Mouse (Mus musculus) forebrain, embryonic 13.5 days (tissue): Measurements from ENCODE around the gene Gng10. TPM values are rescaled to one million over a fixed set of nuclear protein-coding genes. Genes with fewer than 3 reads are reported as not detected.

Source experiments
- ATAC-seq: fragments of 200-750 bp; cut with Nextera tagmentation; 2 replicates; pipeline ENCODE4 v1.8.0; 2017
- H3K27ac ChIP-seq: fragments of 300-500 bp; sonication (generic); 2 replicates; pipeline ENCODE4 v1.5.1; 2015; ENCODE audit warnings: inconsistent platforms, mild to moderate bottlenecking, moderate library complexity
- H3K27me3 ChIP-seq: fragments of 300-500 bp; sonication (generic); 2 replicates; pipeline ENCODE4 v1.6.1; 2015; ENCODE audit warnings: mild to moderate bottlenecking, inconsistent platforms
- H3K36me3 ChIP-seq: fragments of 300-500 bp; sonication (generic); 2 replicates; pipeline ENCODE4 v1.6.1; 2015; ENCODE audit warnings: mild to moderate bottlenecking, inconsistent platforms; ENCODE audit not compliant: poor library complexity, severe bottlenecking
- H3K4me1 ChIP-seq: fragments of 300-500 bp; sonication (generic); 2 replicates; pipeline ENCODE4 v1.6.1; 2015; ENCODE audit warnings: inconsistent platforms
- H3K4me2 ChIP-seq: fragments of 300-500 bp; sonication (generic); 2 replicates; pipeline ENCODE4 v1.6.1; 2015; ENCODE audit warnings: inconsistent platforms, mild to moderate bottlenecking, moderate library complexity
- H3K4me3 ChIP-seq: fragments of 300-500 bp; sonication (generic); 2 replicates; pipeline ENCODE4 v1.5.1; 2015; ENCODE audit warnings: mild to moderate bottlenecking, inconsistent platforms
- H3K9ac ChIP-seq: fragments of 300-500 bp; sonication (generic); 2 replicates; pipeline ENCODE4 v1.6.1; 2015; ENCODE audit warnings: mild to moderate bottlenecking, inconsistent platforms
- H3K9me3 ChIP-seq: fragments of 300-500 bp; sonication (generic); replicated peaks from 2 replicates; pipeline ENCODE4 v1.6.1; 2016; ENCODE audit warnings: inconsistent platforms
- WGBS: fragments of 180-500 bp; shearing (Covaris S2); methylation state at CpG from one replicate; pipeline ENCODE4 v1.1.7; 2015; 5-methylcytosine and 5-hydroxymethylcytosine counted together
- polyA plus RNA-seq: library from polyadenylated mRNA; unstranded; fragments of >200 nt; fragmentation: Nextera tagmentation; extraction: Ambion mirVana; gene quantifications from 2 replicates; pipeline ENCODE4 v1.2.1, GENCODE M21; 2015

Gene Gng10
- 149 and 156 TPM in 2 replicates for polyA plus RNA-seq

GRCm38 (mm10) chr4:59034918-59035785, at the start of gene Gng10:
Gene Gng10 (plus strand): TSS chr4:59035088.
- Histone ChIP-seq H3K9me3 (no peaks in the 10 kb centered on the region), H3K9ac (peak within 1 kb of the TSS; percentile 91), H3K36me3 (peaks cover 4% of the 10 kb centered on the region), H3K4me2 (peak within 1 kb of the TSS; percentile 65), H3K4me1 (peaks cover 12% of the 10 kb centered on the region; the same call in 1 of the 2 replicates), H3K4me3 (peak within 1 kb of the TSS; percentile 84), H3K27me3 (no peaks in the 10 kb centered on the region), H3K27ac (peak within 1 kb of the TSS; percentile 86)
- peak; percentile 93 for ATAC-seq
- WGBS: 5% methylated on average over 71 of the region's 76 CpGs

DNA sequence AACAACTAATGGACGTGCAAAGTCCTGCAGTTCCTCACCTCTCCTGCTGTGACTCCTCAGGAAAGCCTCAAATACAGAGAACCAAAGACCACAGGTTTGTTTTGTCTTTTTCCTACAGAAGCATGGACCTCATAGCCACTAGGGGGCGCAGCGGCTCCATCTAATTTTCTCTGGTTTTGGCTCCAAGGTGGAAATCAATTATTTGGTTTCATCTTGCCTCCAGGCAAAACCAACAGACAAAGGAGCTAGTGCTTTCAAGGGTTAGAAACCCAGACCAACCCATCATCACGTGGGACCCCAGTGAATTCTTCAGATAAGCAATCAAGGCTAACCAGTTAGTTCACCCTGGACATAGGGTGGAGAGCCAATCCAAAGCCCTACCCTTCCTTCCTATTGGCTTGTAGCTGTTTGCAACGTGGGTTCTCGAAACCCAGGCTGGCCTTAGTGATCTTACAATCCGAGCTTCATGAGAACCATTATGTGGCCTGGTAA, 49.7 kb upstream of the Gng10 start:
- H3K9ac ChIP-seq: no peak overlapping the region
- H3K27me3 ChIP-seq: no peaks in the 10 kb centered on the region
- H3K36me3 ChIP-seq: no peaks in the 10 kb centered on the region
- WGBS: 22% methylated on average over 7 of the region's 7 CpGs
- H3K4me2 ChIP-seq: no peak overlapping the region
- no peak overlapping the region for H3K4me3 ChIP-seq
- no peaks in the 10 kb centered on the region for H3K9me3 ChIP-seq
- H3K27ac ChIP-seq: no peak overlapping the region
- H3K4me1 ChIP-seq: no peaks in the 10 kb centered on the region
- ATAC-seq: 0 out of 2 replicates have a peak, but pooled peaks have one; percentile 11

DNA sequence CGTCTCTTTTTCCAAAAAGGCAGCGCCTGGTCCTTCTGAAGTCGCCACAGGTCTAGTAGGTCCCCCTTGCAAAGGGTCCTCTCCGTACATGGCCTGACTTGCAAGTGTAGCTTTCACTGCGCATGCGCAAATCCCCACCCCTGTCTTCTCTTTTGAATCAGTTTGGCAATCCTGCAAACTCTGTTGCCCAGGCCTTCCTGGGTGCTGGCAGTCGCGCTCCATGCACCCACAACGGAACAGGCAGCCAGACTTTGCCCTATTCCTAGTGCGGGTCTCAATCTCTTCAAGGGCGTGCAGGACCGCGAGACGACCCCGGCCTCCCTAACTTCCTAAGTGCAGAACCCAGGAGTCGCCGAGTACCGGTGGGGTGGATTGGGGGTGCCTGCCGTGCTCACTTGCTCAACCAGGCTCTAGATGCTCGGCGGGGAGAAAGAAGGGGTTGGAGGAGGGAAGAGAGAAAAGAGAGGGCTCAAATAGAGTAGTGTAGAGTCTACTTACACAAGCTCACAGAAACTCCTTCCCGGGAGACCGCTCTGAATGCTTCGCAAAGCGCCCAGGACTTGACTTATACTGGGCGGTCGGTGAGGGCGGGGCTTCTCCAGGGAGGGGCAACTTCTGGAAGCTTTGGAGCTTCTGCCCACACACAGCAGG, 48.2 kb upstream of the Gng10 start, which contains the start of gene Ptgr1:
Gene Ptgr1 (minus strand): TSS at position 580 of the 651 bp plus-strand sequence.
- peak; percentile 71 for ATAC-seq
- Histone ChIP-seq H3K9me3 (no peaks in the 10 kb centered on the region), H3K4me2 (peak within 1 kb of the TSS; percentile 84), H3K36me3 (no peaks in the 10 kb centered on the region), H3K27ac (no peak within 1 kb of the TSS), H3K27me3 (no peaks in the 10 kb centered on the region), H3K4me3 (peak within 1 kb of the TSS; percentile 45), H3K9ac (peak within 1 kb of the TSS; percentile 60), H3K4me1 (no peaks in the 10 kb centered on the region)
- under 1% methylated on average over 28 of the region's 28 CpGs for WGBS

DNA sequence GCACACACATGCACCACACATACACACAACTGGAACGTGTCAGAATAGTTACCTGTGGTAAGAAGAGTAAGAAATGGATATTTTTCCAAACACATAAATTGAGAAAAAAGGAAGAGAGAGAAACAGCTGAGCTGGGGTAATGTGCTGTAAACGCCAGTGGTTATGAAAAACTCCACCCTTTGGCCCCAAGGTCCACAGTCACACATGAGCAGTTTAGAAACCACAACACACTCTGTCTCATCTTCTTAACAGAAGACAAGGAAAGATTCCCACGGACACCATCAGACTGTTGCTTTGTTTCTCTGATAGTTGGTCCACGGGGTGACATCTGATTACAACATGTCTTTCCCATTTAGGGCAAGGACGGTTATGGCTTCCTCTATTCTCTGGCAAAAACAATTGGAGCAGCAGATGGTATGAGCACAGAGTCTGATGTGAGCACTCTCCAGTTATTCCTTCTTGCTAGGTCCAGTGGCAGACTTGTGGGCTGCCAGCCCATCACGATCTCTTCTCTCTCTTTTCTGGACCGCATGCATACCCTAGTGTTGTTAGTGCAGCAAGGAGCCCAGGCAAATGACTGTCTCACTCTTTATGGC, 45.5 kb upstream of the Gng10 start:
- Histone ChIP-seq H3K27me3 (no peaks in the 10 kb centered on the region), H3K4me1 (no peaks in the 10 kb centered on the region), H3K4me3 (no peak overlapping the region), H3K27ac (no peak overlapping the region), H3K4me2 (no peak overlapping the region), H3K9ac (no peak overlapping the region), H3K36me3 (no peaks in the 10 kb centered on the region), H3K9me3 (no peaks in the 10 kb centered on the region)
- WGBS: 84% methylated on average over 7 of the region's 7 CpGs
- ATAC-seq: no peak

DNA sequence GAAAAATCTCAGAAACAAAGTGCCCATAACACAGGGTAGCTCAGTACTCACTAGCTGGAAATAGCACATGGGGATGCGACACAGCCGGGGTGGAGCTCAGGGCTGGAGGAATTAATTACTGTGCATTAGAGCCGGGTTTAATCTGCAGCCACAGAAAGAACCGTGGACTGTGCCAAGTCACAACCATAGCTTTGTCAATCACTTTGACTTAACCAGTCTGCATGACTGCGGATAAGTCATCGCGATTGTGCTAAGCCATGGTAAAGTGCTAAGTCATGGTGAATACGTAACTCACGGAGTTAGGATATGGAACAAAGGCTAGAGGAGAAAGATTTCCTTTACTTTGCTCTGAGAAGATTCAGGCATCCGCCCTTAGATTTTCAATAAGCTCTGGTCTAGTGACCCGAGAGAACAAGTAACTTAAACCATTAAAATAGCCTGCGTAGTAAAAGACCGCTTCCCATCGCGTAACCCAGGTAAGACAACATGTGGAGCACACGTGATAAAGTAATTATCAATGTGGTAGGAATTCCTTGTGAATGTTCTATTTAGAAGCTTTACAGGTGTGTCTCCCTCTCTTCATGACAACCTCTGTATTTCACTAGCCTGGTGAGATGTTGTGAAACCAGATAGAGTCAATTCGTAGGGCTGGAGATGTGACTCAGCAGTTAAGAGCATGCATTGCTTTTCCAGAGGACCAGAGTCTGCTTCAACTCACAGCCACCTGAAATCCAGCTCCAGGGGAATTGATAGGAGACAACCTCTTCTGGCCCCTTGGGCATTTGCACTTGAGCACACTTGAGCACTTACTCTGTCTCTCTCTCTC, 44.1 kb upstream of the Gng10 start:
- no peak overlapping the region for H3K9ac ChIP-seq
- no peak overlapping the region for H3K27ac ChIP-seq
- peak; percentile 40; the same call in 1 of the 2 replicates for ATAC-seq
- no peak overlapping the region for H3K4me2 ChIP-seq
- no peaks in the 10 kb centered on the region for H3K9me3 ChIP-seq
- no peak overlapping the region for H3K4me3 ChIP-seq
- no peaks in the 10 kb centered on the region for H3K36me3 ChIP-seq
- 69% methylated on average over 17 of the region's 17 CpGs for WGBS
- no peaks in the 10 kb centered on the region for H3K27me3 ChIP-seq
- no peaks in the 10 kb centered on the region for H3K4me1 ChIP-seq

DNA sequence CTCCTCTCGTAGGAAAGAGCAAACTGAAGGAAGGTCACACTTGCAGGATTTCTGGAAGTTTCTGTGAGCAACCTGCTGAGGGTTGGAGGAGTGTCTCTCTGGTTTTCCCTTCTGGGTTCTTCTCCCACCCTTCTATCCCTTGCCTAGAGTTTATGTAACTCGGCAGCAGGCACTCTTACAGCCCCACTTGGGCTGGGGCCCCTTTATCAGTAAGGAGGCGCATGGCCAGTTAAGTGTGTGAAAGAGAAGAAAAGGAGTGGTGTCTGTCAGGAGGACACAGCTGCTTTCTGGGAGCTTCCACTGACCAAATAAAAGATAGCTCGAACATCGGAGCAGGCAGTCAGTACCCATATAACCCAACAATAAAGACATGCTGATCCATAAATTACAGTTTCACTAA, 42.7 kb upstream of the Gng10 start:
- Histone ChIP-seq H3K4me2 (no peak overlapping the region), H3K9ac (no peak overlapping the region), H3K27ac (no peak overlapping the region), H3K9me3 (no peaks in the 10 kb centered on the region), H3K4me1 (no peaks in the 10 kb centered on the region), H3K27me3 (no peaks in the 10 kb centered on the region), H3K4me3 (no peak overlapping the region), H3K36me3 (no peaks in the 10 kb centered on the region)
- WGBS: 82% methylated on average over 5 of the region's 5 CpGs
- ATAC-seq: no peak

- H3K4me3 ChIP-seq: no peak within 1 kb of the TSS
- no peaks in the 10 kb centered on the region for H3K9me3 ChIP-seq
- H3K36me3 ChIP-seq: no peaks in the 10 kb centered on the region
- 93% methylated on average over 4 of the region's 4 CpGs for WGBS
- no peaks in the 10 kb centered on the region for H3K27me3 ChIP-seq
- no peak within 1 kb of the TSS for H3K27ac ChIP-seq
- no peak within 1 kb of the TSS for H3K9ac ChIP-seq
- no peak for ATAC-seq
- H3K4me1 ChIP-seq: no peaks in the 10 kb centered on the region
- no peak within 1 kb of the TSS for H3K4me2 ChIP-seq
Measured at GRCm38 (mm10) chr4:58994762-58995161, 40.1 kb upstream of the Gng10 start, which contains the start of gene Dnajc25. Gene Dnajc25 (plus strand): TSS chr4:58995062.

GRCm38 (mm10) chr4:58995251-58995693, 39.6 kb upstream of the Gng10 start:
- no peak for ATAC-seq
- Histone ChIP-seq H3K36me3 (no peaks in the 10 kb centered on the region), H3K4me1 (no peaks in the 10 kb centered on the region), H3K9me3 (no peaks in the 10 kb centered on the region), H3K4me2 (no peak overlapping the region), H3K4me3 (no peak overlapping the region), H3K27me3 (no peaks in the 10 kb centered on the region), H3K9ac (no peak overlapping the region), H3K27ac (no peak overlapping the region)
- WGBS: 73% methylated on average over 8 of the region's 8 CpGs

DNA sequence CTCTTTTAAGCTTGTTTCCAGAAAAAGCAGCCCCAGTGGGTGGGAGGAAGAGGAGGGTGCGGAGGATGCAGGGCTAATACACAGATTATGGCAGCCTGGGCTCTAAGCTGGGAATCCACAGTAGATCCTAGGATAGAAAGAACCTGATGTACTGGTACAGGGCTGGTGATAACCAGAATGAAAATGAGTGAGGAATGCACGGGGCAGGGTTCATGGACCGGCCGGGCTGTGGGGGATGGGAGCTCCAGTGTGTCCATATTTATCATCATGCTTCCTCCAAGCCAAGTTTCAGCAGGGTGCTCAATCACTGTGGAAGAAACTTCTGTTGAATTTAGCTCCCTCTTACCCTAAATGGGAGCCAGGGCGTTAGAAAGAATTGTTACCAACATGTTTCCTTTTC, 37.8 kb upstream of the Gng10 start:
- ATAC-seq: no peak
- H3K27ac ChIP-seq: no peak overlapping the region
- H3K4me1 ChIP-seq: no peaks in the 10 kb centered on the region
- no peak overlapping the region for H3K4me2 ChIP-seq
- H3K4me3 ChIP-seq: no peak overlapping the region
- no peaks in the 10 kb centered on the region for H3K27me3 ChIP-seq
- no peaks in the 10 kb centered on the region for H3K36me3 ChIP-seq
- H3K9me3 ChIP-seq: no peaks in the 10 kb centered on the region
- WGBS: 87% methylated on average over 5 of the region's 5 CpGs
- H3K9ac ChIP-seq: no peak overlapping the region

DNA sequence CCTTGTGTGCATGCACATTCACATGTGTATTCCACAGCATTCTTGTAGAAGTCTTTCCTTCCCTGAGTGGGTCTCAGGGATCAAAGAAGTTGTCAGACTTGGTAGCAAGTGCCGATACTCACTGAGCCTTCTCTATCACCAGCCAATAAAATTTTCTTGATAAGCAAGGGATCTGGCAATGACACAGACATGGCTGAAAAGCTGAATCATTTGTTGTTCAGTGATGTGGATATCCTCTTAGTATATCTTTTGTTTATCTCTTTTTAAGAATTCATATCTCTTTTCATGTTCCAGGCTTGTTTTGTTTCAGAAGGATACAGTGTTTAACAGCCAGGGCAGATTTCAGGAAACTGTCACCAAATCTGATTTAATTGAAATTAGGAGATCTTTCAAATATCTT, 36.2 kb upstream of the Gng10 start:
- H3K9me3 ChIP-seq: no peaks in the 10 kb centered on the region
- no peaks in the 10 kb centered on the region for H3K27me3 ChIP-seq
- H3K4me3 ChIP-seq: no peak overlapping the region
- no peak overlapping the region for H3K4me2 ChIP-seq
- WGBS: 90% methylated on average over 1 of the region's 1 CpGs
- no peaks in the 10 kb centered on the region for H3K36me3 ChIP-seq
- no peak for ATAC-seq
- no peak overlapping the region for H3K9ac ChIP-seq
- H3K27ac ChIP-seq: no peak overlapping the region
- H3K4me1 ChIP-seq: peaks cover 7% of the 10 kb centered on the region

DNA sequence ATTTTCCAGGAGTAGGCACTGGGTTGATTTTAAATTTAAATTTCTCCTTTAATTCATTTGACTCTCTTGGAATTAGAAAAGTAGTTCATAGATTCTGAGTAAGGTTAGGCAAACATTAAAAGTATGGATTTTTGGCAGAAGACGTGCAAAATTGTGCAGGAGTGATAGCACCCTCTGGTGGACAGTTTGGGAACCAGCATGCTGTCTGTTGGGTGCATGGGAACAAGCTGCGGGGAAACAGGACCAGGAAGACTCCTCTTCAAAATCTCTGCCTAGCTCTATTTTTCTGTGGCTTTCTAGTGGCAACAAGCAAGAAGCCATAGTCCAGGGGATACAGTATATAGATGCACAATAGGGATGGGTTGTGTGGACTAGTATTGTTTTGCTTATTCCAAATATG, 35.2 kb upstream of the Gng10 start:
- no peak overlapping the region for H3K27ac ChIP-seq
- no peak overlapping the region for H3K4me3 ChIP-seq
- H3K36me3 ChIP-seq: no peaks in the 10 kb centered on the region
- no peak overlapping the region for H3K9ac ChIP-seq
- ATAC-seq: no peak
- H3K4me1 ChIP-seq: peaks cover 17% of the 10 kb centered on the region
- no peaks in the 10 kb centered on the region for H3K9me3 ChIP-seq
- no peak overlapping the region for H3K4me2 ChIP-seq
- no peaks in the 10 kb centered on the region for H3K27me3 ChIP-seq
- WGBS: 13% methylated on average over 2 of the region's 2 CpGs
